Mouse (Mus musculus): ENCODE measurements at regions not wholly inside any gene's neighbourhood (a gene's known extent, or its start where the extent isn't known, plus 50 kb on each side); places are given as distances from the start of the nearest gene placed in this dataset.

DNA sequence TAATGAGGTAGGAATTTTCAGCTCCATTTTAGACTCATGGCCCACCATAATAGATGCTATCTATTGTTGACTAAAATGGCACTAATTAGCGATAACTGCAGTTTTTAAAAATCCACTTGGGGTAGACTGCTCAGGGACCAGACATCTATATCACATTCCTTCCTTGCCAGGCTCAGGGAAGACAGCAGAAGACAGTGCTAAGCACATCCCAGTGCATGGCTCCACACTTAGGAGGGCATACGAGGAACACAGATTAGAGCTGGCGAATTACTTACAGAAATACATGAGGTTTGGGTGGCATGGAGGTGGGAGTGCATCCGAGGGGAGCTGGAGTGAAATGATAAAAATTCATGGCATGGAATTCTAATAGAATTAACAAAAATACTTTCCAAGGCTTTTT is 395.5 kb upstream of the Gm6657 start:
- no peaks in the 10 kb centered on the region for H3K36me3 ChIP-seq (ENCODE audit: control insufficient read depth, insufficient read depth, low read length, poor library complexity, severe bottlenecking)
- H3K27me3 ChIP-seq (ENCODE audit: control insufficient read depth, insufficient read depth, low read length, poor library complexity, severe bottlenecking), result no peaks in the 10 kb centered on the region
- no peak for DNase-seq (ENCODE audit: low read depth, low spot score)

DNA sequence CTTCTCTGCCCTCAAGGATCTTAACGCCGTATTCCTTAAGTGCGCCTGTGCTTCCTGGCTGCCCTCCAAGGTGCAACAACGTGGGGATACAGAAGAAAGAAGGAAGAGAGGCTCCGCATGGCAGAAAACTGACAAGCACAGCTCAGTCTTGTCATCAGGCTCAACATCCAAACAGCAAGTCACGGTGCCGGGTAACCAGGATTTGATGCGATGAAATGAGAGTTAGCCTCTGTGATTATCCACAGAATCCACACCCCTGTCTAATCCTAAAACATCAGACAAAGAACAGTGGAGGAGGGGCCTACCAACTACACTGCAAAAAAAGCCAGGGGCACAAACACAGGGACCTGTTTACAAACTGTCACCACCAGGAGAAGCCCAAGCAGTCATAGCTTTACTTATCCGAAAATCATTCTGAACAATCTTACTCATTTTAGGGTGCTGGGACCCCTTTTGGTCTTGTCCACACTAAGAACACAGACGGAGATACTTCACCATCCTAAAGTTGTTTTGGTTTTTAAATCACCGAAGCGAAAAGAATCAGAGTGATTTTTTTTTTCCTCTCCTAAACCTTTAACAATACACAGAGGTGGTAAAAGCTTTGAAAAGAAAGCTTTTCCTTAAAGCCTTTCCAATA is 394.8 kb upstream of the Gm6657 start:
- no peak for DNase-seq (ENCODE audit: low read depth, low spot score)
- no peaks in the 10 kb centered on the region for H3K27me3 ChIP-seq (ENCODE audit: control insufficient read depth, insufficient read depth, low read length, poor library complexity, severe bottlenecking)
- no peaks in the 10 kb centered on the region for H3K36me3 ChIP-seq (ENCODE audit: control insufficient read depth, insufficient read depth, low read length, poor library complexity, severe bottlenecking)

GRCm38 (mm10) chr12:77807674-77808073 is 386.4 kb upstream of the Gm6657 start:
- Histone ChIP-seq H3K27me3 (ENCODE audit: control insufficient read depth, insufficient read depth, low read length, poor library complexity, severe bottlenecking) (no peaks in the 10 kb centered on the region), H3K36me3 (ENCODE audit: control insufficient read depth, insufficient read depth, low read length, poor library complexity, severe bottlenecking) (no peaks in the 10 kb centered on the region)
- no peak for DNase-seq (ENCODE audit: low read depth, low spot score)

DNA sequence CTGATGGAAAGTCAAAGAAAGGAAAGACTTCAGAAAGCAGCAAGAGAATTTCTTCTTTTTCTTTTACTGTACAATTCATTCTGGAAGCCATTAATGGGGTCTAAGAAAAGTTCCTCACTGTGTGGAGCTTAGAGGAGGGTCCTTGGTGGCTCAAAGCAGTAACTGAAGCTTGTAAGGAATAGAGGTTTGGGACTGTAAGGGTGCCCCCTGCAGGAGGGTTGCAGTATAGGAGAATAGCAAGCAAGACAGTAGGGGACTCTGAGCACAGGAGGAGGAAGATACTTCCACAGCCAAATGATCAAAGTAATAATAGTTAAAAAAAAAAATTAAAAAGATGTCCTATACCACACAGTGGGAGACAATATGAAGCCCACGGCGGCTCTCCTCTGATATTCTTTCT is 382.8 kb upstream of the Gm6657 start:
- no peaks in the 10 kb centered on the region for H3K27me3 ChIP-seq (ENCODE audit: control insufficient read depth, insufficient read depth, low read length, poor library complexity, severe bottlenecking)
- no peaks in the 10 kb centered on the region for H3K36me3 ChIP-seq (ENCODE audit: control insufficient read depth, insufficient read depth, low read length, poor library complexity, severe bottlenecking)
- DNase-seq (ENCODE audit: low read depth, low spot score), result peak; percentile 51

GRCm38 (mm10) chr12:77819456-77819855 is 374.6 kb upstream of the Gm6657 start:
- H3K27me3 ChIP-seq (ENCODE audit: control insufficient read depth, insufficient read depth, low read length, poor library complexity, severe bottlenecking), result no peaks in the 10 kb centered on the region
- H3K36me3 ChIP-seq (ENCODE audit: control insufficient read depth, insufficient read depth, low read length, poor library complexity, severe bottlenecking), result no peaks in the 10 kb centered on the region
- no peak for DNase-seq (ENCODE audit: low read depth, low spot score)

DNA sequence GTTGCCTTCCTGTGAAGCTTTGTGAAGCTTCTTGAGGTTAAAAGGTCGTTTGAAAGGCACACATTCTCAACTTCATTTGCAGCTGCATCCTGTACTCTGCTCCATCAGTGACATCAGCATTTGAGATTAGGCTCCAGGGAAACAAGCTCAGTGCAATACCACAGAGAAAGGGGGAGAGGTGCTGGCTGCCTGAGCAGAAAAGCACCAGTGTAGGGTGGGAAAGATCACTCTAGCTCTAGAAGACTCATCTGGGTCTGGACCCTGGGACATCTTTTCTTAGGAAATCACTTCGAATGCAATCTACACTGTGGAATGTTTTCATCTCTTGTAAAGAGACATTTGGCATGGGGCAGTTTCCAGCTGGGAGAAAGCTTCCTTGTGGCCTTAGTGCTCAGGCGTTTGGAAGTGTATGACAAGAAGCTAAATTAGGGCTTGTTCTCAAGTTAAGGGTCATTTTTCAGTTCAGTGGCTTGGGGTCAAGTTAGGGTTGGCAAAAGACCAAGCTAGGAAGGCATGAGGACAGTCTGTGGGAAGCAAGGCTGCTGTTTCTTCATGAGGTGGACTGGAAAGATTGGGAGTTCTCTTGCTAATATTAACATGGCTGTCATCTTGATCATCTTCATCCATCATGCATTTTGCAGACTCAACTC is 370.5 kb upstream of the Gm6657 start:
- no peak for DNase-seq (ENCODE audit: low read depth, low spot score)
- Histone ChIP-seq H3K36me3 (ENCODE audit: control insufficient read depth, insufficient read depth, low read length, poor library complexity, severe bottlenecking) (no peaks in the 10 kb centered on the region), H3K27me3 (ENCODE audit: control insufficient read depth, insufficient read depth, low read length, poor library complexity, severe bottlenecking) (no peaks in the 10 kb centered on the region)

DNA sequence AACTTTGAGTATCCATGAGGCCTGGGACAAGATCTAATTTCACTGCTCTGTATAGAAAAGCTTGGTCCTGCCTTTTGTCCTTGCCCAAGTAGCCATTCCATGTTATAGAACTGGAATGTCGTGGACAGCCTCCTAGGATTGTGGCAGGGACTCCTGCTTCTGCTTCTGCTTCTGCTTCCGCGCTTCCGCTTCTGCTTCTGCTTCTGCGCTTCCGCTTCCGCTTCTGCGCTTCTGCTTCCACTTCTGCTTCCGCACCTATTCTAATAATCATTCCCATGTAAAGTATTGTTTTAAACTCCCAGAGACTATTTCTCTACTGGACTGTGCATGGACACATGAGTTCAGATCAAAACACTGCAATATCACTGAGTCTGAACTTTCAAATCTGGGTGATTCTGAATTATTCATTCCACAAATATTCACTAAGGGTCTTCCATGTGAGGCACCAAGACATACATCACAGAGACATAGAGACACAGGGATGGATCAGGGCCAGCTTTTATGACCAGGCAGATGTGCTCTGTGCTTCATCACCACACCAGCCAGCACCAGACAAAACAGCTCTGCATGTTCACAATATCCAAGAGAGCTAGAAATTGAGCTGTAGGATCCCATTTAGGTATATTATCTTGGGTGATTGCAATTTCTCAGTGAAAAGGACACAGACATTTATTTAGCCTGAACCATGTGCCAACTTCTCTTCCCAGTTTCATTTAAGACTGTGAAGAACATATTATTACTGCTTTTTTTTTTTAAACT is 360.5 kb upstream of the Gm6657 start:
- Histone ChIP-seq H3K36me3 (ENCODE audit: control insufficient read depth, insufficient read depth, low read length, poor library complexity, severe bottlenecking) (no peaks in the 10 kb centered on the region), H3K27me3 (ENCODE audit: control insufficient read depth, insufficient read depth, low read length, poor library complexity, severe bottlenecking) (no peaks in the 10 kb centered on the region)
- no peak for DNase-seq (ENCODE audit: low read depth, low spot score)

GRCm38 (mm10) chr12:77834891-77835290 is 359.2 kb upstream of the Gm6657 start:
- Histone ChIP-seq H3K36me3 (ENCODE audit: control insufficient read depth, insufficient read depth, low read length, poor library complexity, severe bottlenecking) (no peaks in the 10 kb centered on the region), H3K27me3 (ENCODE audit: control insufficient read depth, insufficient read depth, low read length, poor library complexity, severe bottlenecking) (no peaks in the 10 kb centered on the region)
- DNase-seq (ENCODE audit: low read depth, low spot score), result no peak

GRCm38 (mm10) chr12:77836231-77836630 is 357.8 kb upstream of the Gm6657 start:
- H3K27me3 ChIP-seq (ENCODE audit: control insufficient read depth, insufficient read depth, low read length, poor library complexity, severe bottlenecking), result no peaks in the 10 kb centered on the region
- no peak for DNase-seq (ENCODE audit: low read depth, low spot score)
- no peaks in the 10 kb centered on the region for H3K36me3 ChIP-seq (ENCODE audit: control insufficient read depth, insufficient read depth, low read length, poor library complexity, severe bottlenecking)

DNA sequence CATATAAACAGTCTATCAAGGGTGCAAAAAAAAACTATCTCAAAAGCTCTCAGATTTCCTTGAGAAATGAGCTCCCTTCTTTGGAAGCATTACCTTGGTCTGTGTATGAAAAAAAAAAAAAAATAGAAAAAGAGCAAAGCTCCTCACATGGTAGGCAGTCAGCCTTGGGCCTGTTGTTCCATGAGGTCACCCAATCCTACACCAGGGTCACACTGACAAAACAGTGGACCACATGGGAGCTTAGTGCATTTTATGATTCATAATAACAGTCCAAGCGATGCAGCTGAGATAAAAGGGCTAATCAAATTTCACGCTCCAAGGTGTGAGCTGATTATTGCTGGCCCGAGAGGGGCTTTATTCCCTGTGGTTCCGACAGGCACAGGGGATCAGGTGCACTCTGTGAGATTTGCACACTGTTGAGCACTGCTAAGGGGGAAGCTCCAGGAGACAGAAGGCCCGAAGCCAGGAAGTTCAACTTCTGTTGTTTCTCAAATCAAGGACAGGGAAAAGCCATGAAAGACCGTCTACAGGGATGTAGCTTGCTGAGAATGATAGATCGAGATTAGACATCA is 352.1 kb upstream of the Gm6657 start:
- no peaks in the 10 kb centered on the region for H3K36me3 ChIP-seq (ENCODE audit: control insufficient read depth, insufficient read depth, low read length, poor library complexity, severe bottlenecking)
- DNase-seq (ENCODE audit: low read depth, low spot score), result no peak
- H3K27me3 ChIP-seq (ENCODE audit: control insufficient read depth, insufficient read depth, low read length, poor library complexity, severe bottlenecking), result no peaks in the 10 kb centered on the region

- H3K36me3 ChIP-seq (ENCODE audit: control insufficient read depth, insufficient read depth, low read length, poor library complexity, severe bottlenecking), result no peaks in the 10 kb centered on the region
- no peak for DNase-seq (ENCODE audit: low read depth, low spot score)
- H3K27me3 ChIP-seq (ENCODE audit: control insufficient read depth, insufficient read depth, low read length, poor library complexity, severe bottlenecking), result no peaks in the 10 kb centered on the region
These were observed 341.2 kb upstream of the Gm6657 start for GRCm38 (mm10) chr12:77852595-77853577.

GRCm38 (mm10) chr12:77854281-77855075 is 339.6 kb upstream of the Gm6657 start:
- Histone ChIP-seq H3K36me3 (ENCODE audit: control insufficient read depth, insufficient read depth, low read length, poor library complexity, severe bottlenecking) (no peaks in the 10 kb centered on the region), H3K27me3 (ENCODE audit: control insufficient read depth, insufficient read depth, low read length, poor library complexity, severe bottlenecking) (no peaks in the 10 kb centered on the region)
- no peak for DNase-seq (ENCODE audit: low read depth, low spot score)

GRCm38 (mm10) chr12:77855796-77856195 is 338.2 kb upstream of the Gm6657 start:
- no peak for DNase-seq (ENCODE audit: low read depth, low spot score)
- H3K36me3 ChIP-seq (ENCODE audit: control insufficient read depth, insufficient read depth, low read length, poor library complexity, severe bottlenecking), result no peaks in the 10 kb centered on the region
- H3K27me3 ChIP-seq (ENCODE audit: control insufficient read depth, insufficient read depth, low read length, poor library complexity, severe bottlenecking), result no peaks in the 10 kb centered on the region; the same call in 1 of the 2 replicates
